Mouse (Mus musculus): ENCODE data around the gene Fkbp2.

Gene Fkbp2

DNA sequence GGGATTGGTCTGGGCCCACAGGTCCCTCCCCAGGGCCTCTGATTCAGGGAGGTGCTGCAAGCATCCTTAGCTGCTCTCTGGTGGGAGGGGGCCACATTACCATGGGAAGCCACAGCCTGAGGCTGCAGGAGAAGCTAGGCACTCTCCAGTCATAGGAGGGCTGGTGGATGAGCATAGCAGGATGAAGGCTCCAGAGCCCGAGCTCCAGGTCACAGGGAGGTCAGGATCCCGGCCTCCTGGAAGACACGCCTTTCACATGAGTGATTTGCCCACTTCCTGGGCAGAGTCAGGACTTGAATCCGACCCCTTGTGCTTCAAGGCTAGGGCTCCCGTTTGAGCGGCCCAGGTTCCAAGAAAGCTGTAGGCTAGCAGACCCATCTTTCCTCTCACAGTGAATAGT, 8.7 kb downstream of the Fkbp2 start:
- DNase-seq (ENCODE audit: low spot score in 2 of 2): no peak

DNA sequence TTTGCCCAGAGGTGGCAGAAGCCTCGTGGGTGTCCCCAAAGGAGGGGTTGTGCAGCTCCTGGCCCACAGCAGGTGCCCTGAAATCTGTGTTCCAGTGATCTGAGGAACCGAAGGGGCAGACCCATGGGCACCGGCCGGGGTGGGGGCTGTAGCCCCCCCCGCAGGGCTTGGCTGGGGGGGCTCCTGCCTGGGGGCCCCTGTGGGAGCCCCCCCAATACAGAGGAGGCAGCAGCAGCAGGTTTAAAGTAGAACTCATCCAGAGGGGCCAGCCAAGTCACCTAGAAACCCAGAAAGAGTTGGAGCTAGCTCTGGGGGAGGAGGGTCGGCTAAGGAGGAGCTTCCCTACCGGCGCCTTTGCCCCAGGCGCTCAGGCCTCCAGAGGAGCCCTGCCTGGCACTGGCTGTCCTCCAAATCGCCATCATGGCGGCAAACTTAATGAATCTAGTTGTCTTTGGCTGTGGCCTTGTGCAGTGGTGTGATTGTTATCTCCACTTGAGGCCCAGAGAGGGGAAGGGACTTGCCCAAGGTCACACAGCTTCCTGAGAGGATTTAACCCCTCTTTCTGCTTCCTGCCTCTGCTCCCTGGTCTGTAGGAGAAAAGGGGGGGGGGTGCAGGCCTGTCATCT, 9.7 kb downstream of the Fkbp2 start:
- no peak for DNase-seq (ENCODE audit: low spot score in 2 of 2)

DNA sequence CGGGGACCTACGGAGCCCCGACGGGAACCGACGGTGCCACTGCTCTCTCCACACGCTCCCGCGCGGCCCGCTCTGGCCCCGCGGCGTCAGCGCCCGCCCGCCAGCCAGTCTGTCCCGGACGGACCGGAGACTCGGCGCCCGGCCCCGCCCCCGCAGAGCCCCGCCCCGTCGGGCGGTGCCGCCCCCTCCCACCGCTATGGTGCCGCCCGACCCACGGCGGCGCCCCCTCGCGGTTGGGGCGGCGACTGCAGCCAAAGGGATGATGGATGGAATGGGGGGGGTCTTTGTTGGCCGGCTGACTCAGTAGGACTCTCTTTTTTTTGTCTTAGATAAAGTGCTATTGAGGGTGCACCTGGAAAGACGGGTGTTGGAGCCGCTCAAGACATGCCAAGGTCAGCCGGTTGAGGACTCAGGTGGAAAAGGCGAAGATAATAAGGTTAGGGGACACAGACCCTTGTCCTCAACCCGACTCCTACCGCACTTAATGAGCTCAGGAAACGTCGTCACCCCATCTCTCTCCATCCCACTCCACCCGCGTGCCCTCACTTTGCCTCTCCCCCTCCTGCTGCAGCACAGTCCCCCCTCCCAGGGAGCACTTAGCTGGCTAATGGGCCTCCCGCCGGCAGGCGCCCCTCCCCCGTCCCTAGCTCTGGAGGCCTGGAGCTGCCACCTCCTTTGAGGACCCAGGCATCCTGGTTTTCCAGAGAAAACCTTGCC, 10.5 kb downstream of the Fkbp2 start:
- DNase-seq (ENCODE audit: low spot score in 2 of 2): no peak

DNA sequence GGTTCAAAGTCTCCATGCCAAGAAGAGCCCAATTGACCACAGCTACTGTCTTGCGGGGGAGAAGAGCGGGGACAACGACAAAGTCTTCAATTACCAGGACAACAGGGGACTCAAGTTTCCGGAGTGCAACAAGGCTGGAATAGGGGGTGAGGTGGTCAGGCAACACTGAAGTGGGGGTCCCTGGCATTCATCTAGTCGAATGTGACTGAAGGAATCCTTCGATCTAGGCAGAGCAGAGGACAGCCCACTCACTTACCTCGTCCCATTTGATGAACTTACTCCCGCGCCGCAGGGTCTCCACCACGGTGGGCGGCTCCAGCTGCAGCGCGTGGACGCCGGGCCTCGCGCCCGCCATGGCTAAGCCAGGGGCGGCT, 11.0 kb downstream of the Fkbp2 start:
- DNase-seq (ENCODE audit: low spot score in 2 of 2): no peak

DNA sequence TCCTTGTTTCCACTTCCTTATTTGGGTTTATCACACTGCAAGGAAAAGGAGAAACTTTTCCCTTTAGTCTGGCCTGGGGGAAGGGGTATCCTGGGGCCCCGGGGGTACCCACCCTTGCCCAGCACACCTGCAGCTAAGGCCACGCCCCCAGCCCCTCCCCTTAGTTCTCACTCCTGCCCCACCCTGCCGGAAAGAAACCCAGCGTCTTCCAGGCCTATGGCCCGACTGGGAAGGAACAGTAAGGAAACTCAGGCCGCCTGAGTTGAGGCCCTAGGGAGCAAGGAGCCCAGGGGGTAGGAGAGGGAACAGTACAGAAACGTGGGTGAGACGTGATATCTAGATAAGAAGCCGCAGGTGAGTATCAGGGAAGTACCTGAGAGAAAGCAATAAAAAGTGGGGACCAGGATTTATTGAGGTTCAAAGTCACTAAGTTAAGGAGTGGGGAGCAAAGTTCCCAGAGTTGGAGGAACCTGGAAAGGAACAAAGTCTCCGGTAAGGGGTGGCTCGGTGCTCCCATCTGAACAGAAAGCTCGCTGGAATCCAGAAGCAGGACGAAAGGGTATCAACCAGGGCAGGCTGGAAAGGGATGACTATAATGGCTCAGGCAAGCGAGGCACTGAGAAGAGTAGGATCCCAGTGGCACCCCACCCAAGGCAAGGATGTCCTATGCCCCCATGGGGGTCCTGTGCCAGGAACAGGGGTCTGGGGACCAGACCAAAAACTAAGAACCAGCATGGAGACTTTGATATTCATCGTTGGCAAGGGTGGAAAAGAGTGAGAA, 11.6 kb downstream of the Fkbp2 start:
- DNase-seq (ENCODE audit: low spot score in 2 of 2): no peak

DNA sequence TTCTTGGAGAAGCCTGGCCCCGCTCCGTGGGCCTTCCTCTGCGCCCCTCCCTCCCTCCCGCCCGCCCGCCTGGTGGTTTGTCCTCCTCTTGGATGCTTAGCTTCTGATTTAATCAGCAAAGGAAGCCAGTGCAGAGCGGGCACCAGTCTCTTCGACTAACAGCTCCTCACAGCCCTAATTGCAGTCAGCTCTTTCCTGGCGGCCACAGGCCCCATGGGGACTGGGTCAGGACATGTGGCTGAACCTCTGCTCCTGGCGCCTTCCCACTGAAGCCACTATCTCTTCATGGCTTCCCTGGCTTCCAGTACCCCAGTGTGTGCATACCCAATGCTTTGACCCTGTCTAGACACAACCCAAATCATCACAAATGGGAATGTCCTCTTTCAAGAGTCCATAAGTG, 23.8 kb downstream of the Fkbp2 start:
- no peak for DNase-seq (ENCODE audit: low spot score in 2 of 2)

DNA sequence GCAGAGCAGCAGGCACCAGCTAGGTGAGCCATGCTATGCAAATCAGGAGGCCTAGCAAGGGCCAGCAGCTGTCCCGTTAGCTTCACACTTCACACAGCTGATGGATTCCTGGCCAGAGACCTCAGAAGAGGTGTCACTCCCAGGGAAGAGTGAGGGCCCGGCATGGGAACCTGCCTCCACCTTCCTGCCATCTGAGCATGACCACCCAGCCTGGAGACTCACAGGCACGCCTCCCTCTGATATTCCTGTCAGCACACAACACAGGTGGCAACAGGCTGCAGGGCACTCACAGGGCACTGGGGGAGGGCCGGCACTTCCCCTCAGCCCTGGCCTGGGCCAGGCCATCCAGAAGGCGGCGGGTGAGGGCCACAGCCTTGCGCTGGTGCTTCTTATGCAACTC, 24.9 kb downstream of the Fkbp2 start:
- no peak for DNase-seq (ENCODE audit: low spot score in 2 of 2)

DNA sequence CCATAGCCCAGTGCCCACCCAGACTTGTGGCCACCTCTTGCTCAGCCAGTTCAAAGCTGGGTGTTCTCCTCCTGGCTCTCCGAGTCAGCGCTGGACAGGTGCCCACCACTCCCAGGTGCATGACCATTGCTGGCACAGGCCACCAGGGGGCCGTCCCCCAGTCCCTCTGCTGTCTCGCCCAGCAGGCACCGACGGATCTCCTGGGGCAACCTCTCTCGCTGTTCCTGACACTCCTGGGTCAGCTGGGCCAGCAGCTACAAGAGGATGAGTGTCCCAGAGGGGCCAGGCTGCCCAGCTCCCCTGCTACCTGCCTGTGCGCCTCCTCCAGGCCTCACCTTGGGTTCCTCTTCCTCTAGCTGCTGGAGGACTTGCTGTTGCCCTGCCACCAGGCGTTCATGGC, 26.3 kb downstream of the Fkbp2 start:
- no peak for DNase-seq (ENCODE audit: low spot score in 2 of 2)

DNA sequence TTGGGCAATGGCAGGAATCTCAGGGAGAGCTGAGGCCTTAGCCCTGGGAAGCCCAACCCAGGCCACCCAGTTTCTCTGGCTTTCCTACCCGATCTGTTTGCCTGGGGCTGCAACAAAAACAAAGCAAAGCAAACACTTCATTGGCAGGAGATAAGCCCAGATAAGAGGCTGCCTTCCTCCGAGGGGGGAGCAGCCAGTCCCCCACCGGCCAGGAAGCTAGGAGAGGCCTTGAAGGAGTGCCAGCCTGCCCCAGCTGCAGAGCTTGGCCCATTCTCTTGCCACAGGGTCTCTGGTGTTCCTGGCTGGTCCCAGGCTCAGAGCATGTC, 27.6 kb downstream of the Fkbp2 start:
- DNase-seq (ENCODE audit: low spot score in 2 of 2): no peak

DNA sequence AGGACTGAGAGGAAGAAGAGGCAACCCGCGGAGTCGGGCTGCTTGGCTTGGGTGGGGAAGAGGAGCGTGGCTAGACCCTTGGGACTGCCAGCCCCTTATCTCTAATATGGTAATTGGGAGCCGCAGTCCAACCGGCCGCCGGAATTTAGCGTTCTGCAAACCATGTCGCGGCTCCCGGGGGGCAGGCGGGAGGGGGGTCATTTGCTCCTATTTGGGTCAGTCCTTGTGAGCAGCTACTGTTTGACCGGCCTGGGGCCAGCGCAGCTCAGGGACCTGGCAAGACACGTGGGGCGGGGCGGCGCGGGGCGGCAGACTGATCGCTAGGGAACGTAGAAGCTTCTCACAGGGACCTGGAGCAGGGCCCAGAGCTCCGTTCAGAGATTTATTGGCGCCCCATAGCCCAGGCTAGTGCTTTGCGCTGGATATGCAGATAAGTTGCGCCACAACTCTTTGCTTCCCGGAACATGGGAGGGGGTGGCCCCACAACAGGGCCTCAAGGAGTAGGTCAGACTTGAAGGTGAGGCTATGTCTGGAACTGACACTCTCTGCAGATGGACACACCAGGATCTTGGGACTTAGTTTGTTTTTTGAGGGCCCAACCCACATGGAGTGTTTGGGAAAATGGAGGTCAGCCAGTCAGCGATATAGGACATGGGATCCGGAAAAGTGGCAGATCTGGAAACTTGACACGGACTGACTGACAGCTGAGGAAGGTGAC, 28.1 kb downstream of the Fkbp2 start:
- peak; percentile 68 to 72 for DNase-seq (ENCODE audit: low spot score in 2 of 2)

DNA sequence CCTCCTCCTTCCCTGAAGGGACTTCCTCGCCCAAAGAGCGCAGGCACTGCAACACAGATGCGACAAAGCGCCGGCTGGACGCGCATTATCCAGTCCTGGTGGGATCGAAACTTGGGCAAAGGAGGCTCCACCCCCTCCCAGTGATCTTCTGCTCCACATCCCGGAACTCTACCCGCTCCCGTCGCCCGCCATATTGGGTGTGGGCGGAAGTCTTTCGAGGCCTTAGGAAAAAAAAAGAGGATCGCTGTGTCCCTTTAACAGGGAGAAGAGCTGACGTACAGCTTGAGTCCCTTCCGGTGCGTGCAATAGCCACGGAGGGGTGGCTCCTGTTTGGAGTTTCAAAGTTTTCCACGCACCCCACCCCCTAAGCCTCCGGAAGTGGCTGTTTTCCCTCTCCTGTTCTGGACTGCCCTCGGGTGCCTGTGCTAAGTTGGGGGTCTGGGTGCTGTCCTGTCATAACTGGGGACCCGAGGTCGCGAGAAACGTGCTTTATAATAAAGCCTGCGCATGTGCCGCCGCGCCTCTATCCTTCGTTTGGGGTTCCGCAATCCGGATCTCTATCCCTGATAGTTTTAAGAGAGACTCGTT, 28.8 kb downstream of the Fkbp2 start:
- DNase-seq (ENCODE audit: low spot score in 2 of 2): peak; percentile 87 to 91

DNA sequence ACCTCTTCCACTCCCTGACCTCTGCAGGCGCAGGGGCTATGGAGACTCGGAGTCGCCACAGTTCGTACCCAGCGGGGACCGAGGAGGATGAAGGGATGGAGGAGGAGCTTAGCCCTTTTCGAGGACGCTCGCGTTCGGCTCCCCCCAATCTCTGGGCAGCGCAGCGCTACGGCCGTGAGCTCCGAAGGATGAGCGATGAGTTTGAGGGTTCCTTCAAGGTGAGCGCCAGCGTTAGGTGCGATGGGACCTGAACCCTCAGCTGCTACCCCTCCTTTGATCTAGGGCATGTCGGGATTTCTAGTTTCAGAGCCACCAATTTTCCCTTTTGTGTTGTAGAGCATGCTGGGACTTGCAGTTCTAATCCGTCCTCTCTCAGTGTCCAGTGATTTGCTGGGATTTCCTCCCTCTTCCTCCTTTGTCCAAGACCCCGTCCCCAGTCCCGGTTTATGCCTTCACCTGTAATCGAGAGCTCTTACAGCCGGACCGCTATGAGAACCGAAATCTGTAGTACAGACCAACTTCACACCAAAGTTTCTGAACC, 29.6 kb downstream of the Fkbp2 start:
- DNase-seq (ENCODE audit: low spot score in 2 of 2): peak in 1 of 2 experiments; percentile 59

DNA sequence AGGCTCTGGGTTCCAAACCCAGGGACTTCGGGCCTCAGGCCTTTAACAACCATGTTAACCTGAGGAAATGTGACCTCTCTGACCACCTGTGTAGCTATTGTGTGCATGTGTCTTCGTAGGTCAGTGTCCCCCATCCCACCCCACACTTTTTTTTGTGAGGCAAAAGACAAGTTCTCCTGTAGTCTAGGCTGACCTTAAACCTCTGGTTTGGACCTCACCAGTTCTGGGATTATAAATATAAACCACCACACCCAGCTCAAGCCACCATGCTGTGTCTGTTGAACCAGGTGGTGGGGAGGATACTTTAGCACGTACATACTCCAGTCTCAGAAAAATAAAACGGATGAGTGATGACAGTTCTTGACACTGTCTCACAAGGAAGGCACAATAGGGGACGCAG, 30.4 kb downstream of the Fkbp2 start:
- no peak for DNase-seq (ENCODE audit: low spot score in 2 of 2)

DNA sequence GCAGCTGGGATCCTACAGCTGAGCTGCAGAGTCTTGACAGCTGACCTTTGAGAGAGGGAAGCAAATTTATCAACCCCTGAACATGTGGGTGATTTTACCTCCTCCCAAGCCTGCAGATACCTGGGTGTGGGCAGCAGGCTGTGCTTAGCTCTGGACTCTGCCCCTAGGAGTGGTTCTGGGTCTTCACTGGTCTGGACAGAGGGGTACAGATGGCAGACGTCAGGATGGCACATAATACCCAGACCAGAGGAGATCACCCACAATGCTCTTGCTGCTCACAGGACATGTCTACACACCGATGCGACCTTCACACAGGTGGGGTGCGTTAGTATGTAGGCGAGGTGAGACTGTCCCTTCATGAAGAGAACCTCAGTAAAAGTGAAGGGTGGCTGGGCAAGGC, 30.8 kb downstream of the Fkbp2 start:
- DNase-seq (ENCODE audit: low spot score in 2 of 2): no peak

DNA sequence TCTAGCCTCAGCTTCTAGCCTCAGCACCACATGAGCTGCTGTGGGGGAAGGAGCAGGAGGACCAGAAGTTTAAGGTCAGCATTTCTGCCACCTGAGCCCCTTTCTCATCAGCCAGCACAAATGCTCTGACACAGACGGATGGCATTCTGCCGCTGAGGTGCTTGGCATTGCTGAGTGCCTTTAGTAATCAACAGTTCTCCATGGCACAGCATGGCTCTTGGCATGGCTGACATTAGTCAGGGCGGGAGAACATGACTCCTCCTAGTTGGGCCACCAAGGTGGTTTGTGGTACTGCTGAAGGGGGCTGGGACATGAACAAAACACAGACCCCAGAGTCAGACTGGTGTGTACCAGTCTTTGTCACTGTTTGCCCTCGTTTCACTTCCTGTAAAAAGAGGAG, 32.1 kb downstream of the Fkbp2 start:
- DNase-seq (ENCODE audit: low spot score in 2 of 2): no peak

DNA sequence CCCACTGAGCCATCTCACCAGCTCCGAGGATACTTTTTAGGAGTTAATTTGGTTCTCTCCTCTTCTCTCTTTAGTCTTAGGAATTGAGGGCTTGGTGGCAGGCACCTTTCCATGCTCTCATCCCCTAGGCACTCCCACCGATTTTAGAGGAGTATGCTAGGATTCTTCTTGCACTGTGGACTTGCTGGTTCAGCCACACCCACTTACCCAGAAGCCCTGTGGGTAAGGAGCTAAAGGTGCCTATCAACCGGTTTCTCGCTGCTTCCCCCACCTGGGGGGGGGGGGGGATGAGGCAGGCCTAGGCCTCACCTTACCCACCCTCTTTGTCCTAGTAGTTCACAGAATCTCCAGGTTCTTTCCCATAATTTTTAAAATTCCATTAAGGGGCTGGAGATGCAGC, 32.6 kb downstream of the Fkbp2 start:
- DNase-seq (ENCODE audit: low spot score in 2 of 2): no peak

DNA sequence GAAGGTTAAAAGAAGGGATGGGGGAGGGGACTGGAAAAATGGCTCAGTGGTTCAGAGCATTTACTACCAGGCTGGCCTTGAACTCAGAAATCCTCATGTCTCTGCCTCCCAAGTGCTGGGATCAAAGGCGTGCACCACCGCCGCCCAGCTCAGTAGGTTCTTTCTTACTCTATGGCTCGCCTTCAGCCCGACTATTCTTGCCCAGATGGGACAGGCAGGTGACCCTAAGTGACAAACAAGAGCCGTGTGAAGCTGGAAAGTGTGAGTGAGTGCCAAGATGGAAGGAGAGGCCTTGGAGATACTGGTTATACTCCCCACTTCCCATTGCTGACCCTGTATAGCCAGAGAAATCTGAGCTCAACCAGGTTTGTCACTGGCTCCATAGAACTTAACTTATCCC, 36.6 kb downstream of the Fkbp2 start:
- DNase-seq (ENCODE audit: low spot score in 2 of 2): no peak

DNA sequence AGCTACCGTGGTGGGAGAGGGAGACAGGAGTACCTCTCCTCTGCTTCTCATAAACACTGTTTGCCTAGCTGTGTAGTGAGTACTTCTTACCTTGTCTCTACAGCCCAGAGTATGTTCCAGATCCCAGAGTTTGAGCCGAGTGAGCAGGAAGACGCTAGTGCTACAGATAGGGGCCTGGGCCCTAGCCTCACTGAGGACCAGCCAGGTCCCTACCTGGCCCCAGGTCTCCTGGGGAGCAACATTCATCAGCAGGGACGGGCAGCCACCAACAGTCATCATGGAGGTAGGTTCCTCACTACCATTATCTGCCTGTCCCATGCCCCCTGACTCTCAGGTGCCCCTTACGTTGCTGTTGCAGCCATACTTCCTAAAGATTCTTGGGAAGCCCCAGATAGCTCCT, 37.5 kb downstream of the Fkbp2 start:
- no peak for DNase-seq (ENCODE audit: low spot score in 2 of 2)

DNA sequence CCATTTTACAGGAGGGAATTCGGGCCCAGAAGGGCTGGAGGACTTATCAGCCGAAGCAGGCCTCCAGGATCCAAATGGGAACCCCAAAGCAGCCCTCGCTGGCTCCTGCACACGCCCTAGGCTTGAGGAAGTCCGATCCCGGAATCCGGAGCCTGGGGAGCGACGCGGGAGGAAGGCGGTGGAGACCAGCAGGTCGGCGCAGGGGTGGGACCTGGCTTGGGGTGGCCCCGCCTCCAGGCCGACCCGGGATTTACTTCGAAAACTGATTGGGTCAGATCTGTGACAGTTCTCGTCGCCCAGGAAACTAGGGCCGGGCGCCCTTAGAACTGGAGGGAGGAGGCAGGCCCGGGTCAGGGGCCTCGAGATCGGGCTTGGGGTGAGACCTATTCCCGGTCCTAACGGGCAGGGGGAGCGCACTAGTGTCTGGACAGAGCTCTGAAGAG, 38.0 kb downstream of the Fkbp2 start, which contains the start of gene Gpr137:
Gene Gpr137 (minus strand): TSS at position 232 of the 443 bp plus-strand sequence.
- DNase-seq (ENCODE audit: low spot score in 2 of 2): peak; percentile 89 to 92

DNA sequence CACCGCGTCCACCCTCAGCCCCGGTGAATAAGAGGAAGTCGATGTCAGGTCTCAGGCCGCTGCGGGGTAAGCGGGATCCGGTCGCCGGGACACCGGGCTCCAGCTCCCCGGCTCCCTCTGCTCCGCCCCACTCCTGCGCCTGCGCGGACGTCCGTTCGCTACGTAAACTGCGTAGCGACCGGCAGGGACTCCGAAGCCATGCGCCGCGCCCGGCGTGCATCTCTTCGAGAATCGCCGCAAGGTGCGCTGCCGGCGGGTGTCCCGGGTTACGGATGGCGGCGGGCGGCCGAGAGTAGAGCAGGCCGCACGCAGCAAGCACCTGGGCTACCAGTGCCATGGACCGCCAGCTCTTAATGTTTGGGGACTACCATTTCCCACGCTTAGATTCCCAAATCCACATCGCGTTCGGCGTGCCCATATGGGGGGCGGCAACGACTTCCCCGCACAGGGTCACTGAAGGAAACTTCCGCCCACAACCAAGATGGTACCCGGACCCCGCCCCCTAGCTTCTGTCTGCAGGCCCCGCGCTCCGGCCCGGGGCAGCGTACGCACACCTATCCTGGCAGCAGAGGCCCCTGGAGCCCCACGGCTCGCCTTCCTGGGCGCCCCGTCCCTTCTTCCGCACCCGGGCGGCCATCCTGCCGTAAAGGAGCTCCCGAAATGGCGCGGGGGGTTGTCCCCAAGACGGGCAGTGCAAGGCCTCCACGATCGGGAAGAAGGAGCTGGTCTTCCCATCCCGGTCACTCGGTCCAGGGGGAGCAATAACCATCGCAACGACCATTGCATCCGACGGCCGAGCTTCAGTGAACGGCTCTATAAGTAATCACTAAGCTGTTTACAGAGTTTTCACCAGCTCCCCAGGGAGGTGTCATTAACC, 38.7 kb downstream of the Fkbp2 start, which contains the start of gene Bad:
Gene Bad (plus strand): TSS at position 490 of the 877 bp plus-strand sequence.
- DNase-seq (ENCODE audit: low spot score in 2 of 2): peak; percentile 82 to 89

Data from frontal cortex, postnatal 14 days (tissue).